Mouse (Mus musculus): Measurements from ENCODE around the gene Fntb.

The Fntb gene

GRCm38 (mm10) chr12:76795350-76795749 is 30.0 kb downstream of the Fntb start, which contains the start of gene Gpx2:
Gpx2 (minus strand) TSS chr12:76795554.
- DNase-seq (ENCODE audit: low read depth, low spot score) = no peak

GRCm38 (mm10) chr12:76796938-76797539 is 31.6 kb downstream of the Fntb start:
- no peak for DNase-seq (ENCODE audit: low read depth, low spot score)

GRCm38 (mm10) chr12:76798008-76798720 is 32.8 kb downstream of the Fntb start:
- no peak for DNase-seq (ENCODE audit: low read depth, low spot score)

- no peak for DNase-seq (ENCODE audit: low read depth, low spot score)
These were observed 37.6 kb downstream of the Fntb start for GRCm38 (mm10) chr12:76803028-76803427.

- DNase-seq (ENCODE audit: low read depth, low spot score) = peak; percentile 26
These were observed 38.4 kb downstream of the Fntb start for GRCm38 (mm10) chr12:76803700-76804252.

- no peak for DNase-seq (ENCODE audit: low read depth, low spot score)
These were observed 39.8 kb downstream of the Fntb start for GRCm38 (mm10) chr12:76805056-76805811.

- no peak for DNase-seq (ENCODE audit: low read depth, low spot score)
These were observed 42.4 kb downstream of the Fntb start for GRCm38 (mm10) chr12:76807796-76808195.

- no peak for DNase-seq (ENCODE audit: low read depth, low spot score)
These were observed 45.1 kb downstream of the Fntb start for GRCm38 (mm10) chr12:76810491-76810890.

GRCm38 (mm10) chr12:76811006-76811405 is 45.6 kb downstream of the Fntb start:
- no peak for DNase-seq (ENCODE audit: low read depth, low spot score)

- no peak for DNase-seq (ENCODE audit: low read depth, low spot score)
These were observed 48.2 kb downstream of the Fntb start for GRCm38 (mm10) chr12:76813543-76813942.

GRCm38 (mm10) chr12:76814120-76814519 is 48.7 kb downstream of the Fntb start:
- no peak for DNase-seq (ENCODE audit: low read depth, low spot score)

GRCm38 (mm10) chr12:76816720-76817119 is 51.3 kb downstream of the Fntb start:
- DNase-seq (ENCODE audit: low read depth, low spot score) = no peak

- DNase-seq (ENCODE audit: low read depth, low spot score) = no peak
These were observed 51.8 kb downstream of the Fntb start for GRCm38 (mm10) chr12:76817176-76817575.

- DNase-seq (ENCODE audit: low read depth, low spot score) = no peak
These were observed 52.7 kb downstream of the Fntb start for GRCm38 (mm10) chr12:76818120-76818519.

- DNase-seq (ENCODE audit: low read depth, low spot score) = no peak
These were observed 53.5 kb downstream of the Fntb start for GRCm38 (mm10) chr12:76818908-76819307.

- no peak for DNase-seq (ENCODE audit: low read depth, low spot score)
These were observed 54.4 kb downstream of the Fntb start for GRCm38 (mm10) chr12:76819816-76820215.

GRCm38 (mm10) chr12:76820615-76821014 is 55.2 kb downstream of the Fntb start:
- DNase-seq (ENCODE audit: low read depth, low spot score) = no peak

- no peak for DNase-seq (ENCODE audit: low read depth, low spot score)
These were observed 56.7 kb downstream of the Fntb start for GRCm38 (mm10) chr12:76822002-76822650.

- no peak for DNase-seq (ENCODE audit: low read depth, low spot score)
These were observed 57.3 kb downstream of the Fntb start, which contains the start of gene Rab15 for GRCm38 (mm10) chr12:76822651-76823041. Rab15 (minus strand) TSS chr12:76822908.

GRCm38 (mm10) chr12:76825283-76825682 is 59.9 kb downstream of the Fntb start:
- DNase-seq (ENCODE audit: low read depth, low spot score) = no peak

- peak; percentile 36 for DNase-seq (ENCODE audit: low read depth, low spot score)
These were observed 67.3 kb downstream of the Fntb start for GRCm38 (mm10) chr12:76832704-76833103.
